Mouse (Mus musculus): ENCODE data around the gene Zpbp2.

Gene Zpbp2

GRCm38 (mm10) chr11:98550975-98551828 is at the start of gene Zpbp2:
Zpbp2 (plus strand) TSS chr11:98551097.
- POLR2A ChIA-PET = interaction anchor here (0.6 to 2.2 kb wide), 18 partner anchors 10 to 769 kb away, joined by 3 to 10 read pairs (median 4); partner anchors contain the start of genes Ormdl3 (in 3 of the 4), Mien1 (in 2 of the 4), Cdk12 (in 1 of the 4) and Psmd3 (in 1 of the 4)
- CTCF ChIA-PET = interaction anchor here (0.6 to 3.3 kb wide), 19 partner anchors 13 to 281 kb away, joined by 3 to 15 read pairs (median 3); partner anchors contain the start of genes Lrrc3c (in 1 of the 4) and Stard3 (in 1 of the 4)

DNA sequence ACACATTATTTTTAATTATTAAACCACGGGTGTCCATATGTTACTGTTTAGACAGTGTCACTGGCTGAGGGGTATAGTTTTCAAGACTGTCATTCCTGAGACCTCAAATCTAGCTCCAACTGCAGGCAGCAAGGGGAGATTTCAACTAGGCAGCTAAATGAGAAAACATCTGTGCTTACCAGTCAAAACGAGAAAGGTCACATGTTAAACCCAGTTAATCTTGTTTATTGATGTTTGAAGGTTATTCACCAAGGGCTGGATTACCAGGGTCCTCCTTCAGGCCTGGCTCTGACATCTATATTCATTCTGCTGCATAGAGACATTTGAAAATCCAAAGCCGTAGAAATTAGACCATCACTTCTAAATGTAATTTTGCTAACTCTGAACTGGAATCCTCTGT is 46.0 kb upstream of the Zpbp2 start:
- ChIA-PET CTCF (no interaction called here), POLR2A (interaction anchor here in 1 of 4 experiments (0.5 kb wide), 1 partner anchor 10 kb away, joined by 3 read pairs; no protein-coding TSS in a partner anchor)

- POLR2A ChIA-PET = interaction anchor here in 2 of 4 experiments (0.5 to 1.8 kb wide), 3 partner anchors 10 to 51 kb away, joined by 3 to 6 read pairs (median 4); no protein-coding TSS in a partner anchor
- CTCF ChIA-PET = interaction anchor here in 1 of 4 experiments (1.2 kb wide), 1 partner anchor 167 kb away, joined by 4 read pairs; no protein-coding TSS in a partner anchor
Measured at GRCm38 (mm10) chr11:98509434-98509833, 41.5 kb upstream of the Zpbp2 start.

- CTCF ChIA-PET = interaction anchor here in 2 of 4 experiments (0.6 to 1.2 kb wide), 3 partner anchors 97 to 697 kb away, joined by 3 to 4 read pairs (median 4); no protein-coding TSS in a partner anchor
Measured at GRCm38 (mm10) chr11:98510125-98510524, 40.8 kb upstream of the Zpbp2 start.

DNA sequence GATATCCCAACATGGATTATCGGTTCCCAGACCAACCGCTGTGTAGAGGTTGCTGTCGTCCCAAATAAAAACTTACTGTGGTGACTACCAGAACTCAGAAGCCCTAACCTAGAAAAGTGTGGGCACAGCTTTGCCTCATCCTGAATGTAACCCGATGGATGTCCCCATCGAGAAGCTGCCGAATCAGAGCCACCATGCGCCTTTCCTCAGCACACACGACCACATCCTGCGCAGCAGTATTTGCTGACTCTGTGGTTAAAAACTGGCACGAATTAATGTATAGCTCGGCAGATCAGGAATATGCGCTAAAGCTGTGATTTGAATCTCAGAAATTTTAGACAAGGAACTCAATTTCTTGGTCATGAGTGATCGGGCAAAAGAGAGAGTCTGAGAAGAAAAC is 38.0 kb upstream of the Zpbp2 start:
- CTCF ChIA-PET = no interaction called here

More at GRCm38 (mm10) chr11:98510125-98510524, 40.8 kb upstream of the Zpbp2 start:
- POLR2A ChIA-PET = interaction anchor here in 2 of 4 experiments (0.6 to 1.8 kb wide), 3 partner anchors 29 to 79 kb away, joined by 3 to 4 read pairs (median 4); no protein-coding TSS in a partner anchor

DNA sequence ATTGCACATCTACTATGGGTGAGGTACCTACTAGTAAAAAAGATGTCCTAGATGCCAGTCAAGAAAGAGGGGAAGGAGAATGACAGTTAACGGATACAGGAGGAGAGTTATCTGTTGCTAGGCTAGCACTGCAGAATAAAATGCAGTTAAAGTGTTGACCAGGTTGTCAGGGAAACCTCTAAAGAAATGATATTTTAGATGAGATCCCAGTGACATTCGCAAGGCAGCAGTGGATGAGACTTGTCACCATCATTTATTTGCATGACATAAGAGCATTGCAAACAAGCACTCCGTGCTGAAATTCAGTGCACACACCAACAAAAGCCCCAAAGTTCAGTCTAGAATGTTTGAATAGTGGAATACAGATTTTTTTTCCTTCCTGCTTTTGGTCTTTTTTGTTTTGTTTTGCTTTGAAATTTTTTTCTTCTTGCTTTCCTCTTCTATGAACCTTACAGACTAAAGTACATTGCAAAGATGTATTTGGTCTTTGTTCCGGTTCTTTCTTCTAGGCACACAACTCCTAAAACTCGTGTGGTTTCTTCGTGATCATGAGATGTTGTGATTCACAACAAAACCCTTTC is 37.5 kb upstream of the Zpbp2 start:
- ChIA-PET POLR2A (interaction anchor here in 1 of 4 experiments (0.7 kb wide), 1 partner anchor 20 kb away, joined by 3 read pairs; no protein-coding TSS in a partner anchor), CTCF (no interaction called here)

More for the DNA sequence above, 38.0 kb upstream of the Zpbp2 start:
- POLR2A ChIA-PET = interaction anchor here in 1 of 4 experiments (0.7 kb wide), 1 partner anchor 19 kb away, joined by 3 read pairs; no protein-coding TSS in a partner anchor

DNA sequence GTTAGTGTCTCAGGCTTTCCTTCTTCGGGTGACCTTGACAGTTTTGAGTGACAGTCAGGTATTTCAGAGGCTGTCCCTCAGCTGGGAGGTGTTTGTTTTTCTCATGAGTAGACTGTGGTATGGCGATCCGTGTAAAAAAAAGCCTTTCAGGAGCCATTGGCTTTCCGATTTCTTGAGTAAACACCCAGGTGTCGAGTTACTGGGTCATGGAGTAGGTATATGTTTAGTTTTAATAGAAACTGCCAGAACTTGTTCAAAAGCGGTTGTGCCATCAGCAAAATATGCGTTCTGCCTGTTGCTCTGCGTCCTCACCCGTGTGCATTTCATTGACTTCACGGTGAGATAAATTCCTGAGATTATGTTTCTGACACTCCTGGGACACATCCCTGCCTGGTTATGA is 30.4 kb upstream of the Zpbp2 start:
- ChIA-PET POLR2A (no interaction called here), CTCF (interaction anchor here in 1 of 4 experiments (0.5 kb wide), 1 partner anchor 9 kb away, joined by 4 read pairs; no protein-coding TSS in a partner anchor)

DNA sequence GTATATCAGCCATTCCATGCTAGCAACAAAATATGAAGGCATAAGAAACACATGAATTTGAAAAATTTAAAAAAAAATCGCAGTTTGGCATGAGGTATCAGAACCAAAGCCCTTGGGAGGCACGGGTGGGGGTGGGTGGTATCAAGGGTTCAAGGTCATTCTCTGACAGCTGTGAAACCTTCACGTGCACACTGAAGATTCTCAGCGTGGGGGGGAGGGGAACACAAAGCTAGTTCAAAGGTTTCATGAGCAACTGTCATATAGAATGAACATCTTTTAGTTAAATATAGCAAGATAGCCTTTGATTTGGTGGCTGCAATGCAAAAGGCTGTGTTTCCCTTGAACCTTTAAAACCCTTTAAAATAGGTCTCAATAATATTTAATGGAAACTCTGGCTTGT is 25.8 kb upstream of the Zpbp2 start:
- ChIA-PET POLR2A (no interaction called here), CTCF (interaction anchor here in 2 of 4 experiments (0.5 to 1.1 kb wide), 4 partner anchors 133 to 1318 kb away, joined by 3 to 11 read pairs (median 4); no protein-coding TSS in a partner anchor)

DNA sequence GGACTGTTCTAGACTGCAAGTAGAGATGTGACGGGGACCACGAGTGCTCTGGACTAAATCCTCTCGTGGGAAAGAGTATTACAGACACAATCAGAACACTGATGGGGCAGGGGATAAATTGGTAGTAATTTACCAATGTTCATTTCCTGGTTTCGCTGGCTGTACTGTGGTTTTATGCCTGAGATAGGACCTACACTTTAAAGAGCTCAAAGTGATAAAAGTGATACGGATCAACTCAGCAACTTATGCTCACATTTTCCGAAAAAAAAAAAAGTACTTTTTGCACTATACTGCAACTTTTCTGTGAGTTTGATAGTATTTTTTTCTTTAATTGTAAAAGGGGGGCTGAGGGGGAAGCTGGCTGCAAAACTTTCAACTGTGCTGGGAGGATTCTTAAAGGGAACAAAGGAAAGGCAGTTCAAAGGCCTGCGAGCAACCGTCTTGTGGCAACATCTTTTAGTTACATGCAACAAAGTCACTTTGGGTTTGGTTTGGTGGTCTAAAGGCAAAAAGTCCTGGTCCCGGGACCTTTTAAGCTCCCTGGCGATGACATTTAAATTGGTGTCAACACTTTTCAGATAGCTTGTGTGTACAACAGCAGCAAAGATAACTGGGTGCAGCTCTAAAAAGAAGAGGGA is 24.0 kb upstream of the Zpbp2 start:
- POLR2A ChIA-PET = interaction anchor here in 1 of 4 experiments (0.6 to 0.8 kb wide), 2 partner anchors 18 to 193 kb away, joined by 3 read pairs; no protein-coding TSS in a partner anchor
- CTCF ChIA-PET = interaction anchor here in 1 of 4 experiments (0.7 kb wide), 1 partner anchor 30 kb away, joined by 3 read pairs; no protein-coding TSS in a partner anchor

GRCm38 (mm10) chr11:98537480-98538034 is 13.3 kb upstream of the Zpbp2 start:
- ChIA-PET CTCF (interaction anchor here in 1 of 4 experiments (1.4 kb wide), 1 partner anchor 195 kb away, joined by 3 read pairs; no protein-coding TSS in a partner anchor), POLR2A (no interaction called here)

GRCm38 (mm10) chr11:98540319-98540718 is 10.6 kb upstream of the Zpbp2 start:
- ChIA-PET POLR2A (no interaction called here), CTCF (interaction anchor here in 1 of 4 experiments (0.5 kb wide), 1 partner anchor 1861 kb away, joined by 3 read pairs; no protein-coding TSS in a partner anchor)

DNA sequence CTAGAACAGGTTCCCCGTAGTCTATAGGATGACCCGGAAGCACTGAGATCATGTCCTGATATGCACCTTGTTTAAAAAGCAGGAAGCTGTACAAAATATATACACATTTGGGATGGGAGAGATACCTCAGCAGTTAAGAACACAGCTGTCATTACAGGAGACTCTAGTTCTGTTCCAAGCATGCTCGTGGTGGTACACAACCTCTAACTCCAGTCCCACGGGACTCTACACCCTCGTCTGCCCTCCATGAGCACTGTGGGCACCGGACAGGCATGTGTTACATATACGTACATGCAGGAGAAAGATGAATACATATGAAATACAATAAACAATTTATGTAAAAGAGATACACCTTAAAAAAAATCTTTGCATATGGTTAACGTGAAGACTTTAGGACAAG is 8.3 kb upstream of the Zpbp2 start:
- ChIA-PET CTCF (interaction anchor here in 1 of 4 experiments (0.8 to 2.4 kb wide), 2 partner anchors 55 to 200 kb away, joined by 3 to 11 read pairs; no protein-coding TSS in a partner anchor), POLR2A (no interaction called here)

DNA sequence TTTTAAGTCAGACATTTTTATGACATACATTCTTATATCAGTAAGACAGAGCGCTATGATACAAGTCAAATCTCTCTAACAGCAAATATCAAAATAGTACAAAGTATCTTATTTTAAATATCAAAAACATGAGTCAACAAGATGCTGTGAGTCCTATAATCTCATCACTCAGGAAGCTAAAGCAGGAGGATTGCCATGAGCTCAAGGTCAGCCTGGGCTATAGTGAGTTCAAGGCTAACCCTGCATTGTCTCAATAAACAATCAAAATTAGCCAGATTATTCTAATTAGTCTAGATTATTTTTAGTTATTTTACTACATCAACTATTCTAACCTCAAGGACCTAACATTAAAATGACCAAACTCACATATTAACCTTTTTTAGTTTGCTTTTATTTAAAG is 7.5 kb upstream of the Zpbp2 start:
- CTCF ChIA-PET = interaction anchor here in 1 of 4 experiments (0.5 kb wide), 1 partner anchor 187 kb away, joined by 3 read pairs; no protein-coding TSS in a partner anchor
- POLR2A ChIA-PET = no interaction called here

GRCm38 (mm10) chr11:98544890-98545677 is 5.8 kb upstream of the Zpbp2 start:
- CTCF ChIA-PET = interaction anchor here in 2 of 4 experiments (0.6 to 1.1 kb wide), 5 partner anchors 12 to 209 kb away, joined by 3 to 4 read pairs (median 3); partner anchors contain the start of gene Erbb2 (in 1 of the 2)
- POLR2A ChIA-PET = interaction anchor here in 3 of 4 experiments (0.7 to 1.6 kb wide), 6 partner anchors 42 to 195 kb away, joined by 3 to 4 read pairs (median 4); partner anchors contain the start of gene Ormdl3 (in 1 of the 3)

- CTCF ChIA-PET = interaction anchor here in 2 of 4 experiments (0.8 to 1.1 kb wide), 3 partner anchors 23 to 208 kb away, joined by 3 to 4 read pairs (median 3); partner anchors contain the start of gene Erbb2 (in 1 of the 2)
Measured at GRCm38 (mm10) chr11:98545711-98546231, 5.1 kb upstream of the Zpbp2 start, which contains the start of gene Ikzf3. Ikzf3 (minus strand) TSS chr11:98546031.

DNA sequence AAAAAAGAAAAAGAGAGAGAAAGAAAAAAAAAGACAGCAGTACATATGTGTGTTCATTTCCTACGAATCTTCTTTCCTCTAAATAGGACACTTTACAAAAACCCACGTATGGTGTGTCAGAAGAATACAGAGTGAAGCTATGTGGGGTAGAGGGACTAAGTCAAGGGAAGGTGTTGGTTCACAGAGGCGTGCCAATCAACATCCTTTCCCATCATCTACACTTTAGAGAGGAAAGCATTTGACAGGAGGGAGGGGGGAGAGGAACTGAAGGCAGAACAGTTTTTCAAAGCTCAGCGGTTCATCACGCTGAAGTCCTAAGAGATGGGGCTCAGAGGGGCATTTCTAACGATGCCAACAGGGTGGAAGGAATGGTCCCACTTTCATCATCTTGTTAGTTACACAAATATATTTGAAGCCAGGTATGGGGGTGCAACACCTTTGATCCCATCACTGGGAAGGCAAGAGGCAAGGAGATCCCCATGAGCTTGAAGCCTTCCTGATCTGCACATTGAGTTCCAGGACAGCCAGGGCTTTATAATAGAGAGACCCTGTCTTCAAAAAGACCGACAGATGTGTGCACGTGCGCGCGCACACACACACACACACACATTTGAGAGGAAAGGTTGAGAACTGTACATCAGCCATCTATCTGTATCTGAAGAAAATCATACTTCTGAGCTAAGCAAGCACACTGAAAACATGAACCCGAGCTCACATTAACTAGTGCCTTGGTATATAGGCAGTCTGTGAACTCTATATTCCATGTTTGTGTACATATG is 4.2 kb upstream of the Zpbp2 start:
- POLR2A ChIA-PET = interaction anchor here in 2 of 4 experiments (0.5 to 1.0 kb wide), 3 partner anchors 55 to 107 kb away, joined by 3 read pairs; no protein-coding TSS in a partner anchor
- CTCF ChIA-PET = interaction anchor here in 2 of 4 experiments (0.7 to 1.2 kb wide), 3 partner anchors 109 to 407 kb away, joined by 3 read pairs; no protein-coding TSS in a partner anchor

More at GRCm38 (mm10) chr11:98545711-98546231, 5.1 kb upstream of the Zpbp2 start, which contains the start of gene Ikzf3:
- POLR2A ChIA-PET = interaction anchor here in 2 of 4 experiments (1.3 to 1.6 kb wide), 2 partner anchors 88 to 102 kb away, joined by 3 to 4 read pairs; no protein-coding TSS in a partner anchor
